Mouse (Mus musculus): ENCODE results near the gene Paxx.

Paxx gene

DNA sequence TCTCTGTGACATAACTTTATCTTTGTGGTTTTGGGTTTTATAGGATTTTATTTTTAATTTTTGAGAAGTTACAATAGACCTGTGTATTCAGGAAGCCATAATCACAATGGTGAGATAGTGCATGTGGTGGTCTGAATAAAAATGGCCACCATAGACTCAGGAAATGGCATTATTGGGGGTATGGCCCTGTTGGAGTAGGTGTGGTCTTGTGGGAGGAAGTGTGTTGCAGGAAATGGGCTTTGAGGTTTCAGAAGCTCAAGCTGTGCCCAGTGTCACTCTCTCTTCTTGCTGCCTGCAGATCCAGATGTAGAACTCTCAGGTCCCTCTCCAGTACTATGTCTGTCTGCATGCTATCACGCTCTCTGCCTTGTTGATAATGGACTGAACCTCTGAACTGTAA lies 19.6 kb upstream of the Paxx start:
- DNase-seq, result no peak

DNA sequence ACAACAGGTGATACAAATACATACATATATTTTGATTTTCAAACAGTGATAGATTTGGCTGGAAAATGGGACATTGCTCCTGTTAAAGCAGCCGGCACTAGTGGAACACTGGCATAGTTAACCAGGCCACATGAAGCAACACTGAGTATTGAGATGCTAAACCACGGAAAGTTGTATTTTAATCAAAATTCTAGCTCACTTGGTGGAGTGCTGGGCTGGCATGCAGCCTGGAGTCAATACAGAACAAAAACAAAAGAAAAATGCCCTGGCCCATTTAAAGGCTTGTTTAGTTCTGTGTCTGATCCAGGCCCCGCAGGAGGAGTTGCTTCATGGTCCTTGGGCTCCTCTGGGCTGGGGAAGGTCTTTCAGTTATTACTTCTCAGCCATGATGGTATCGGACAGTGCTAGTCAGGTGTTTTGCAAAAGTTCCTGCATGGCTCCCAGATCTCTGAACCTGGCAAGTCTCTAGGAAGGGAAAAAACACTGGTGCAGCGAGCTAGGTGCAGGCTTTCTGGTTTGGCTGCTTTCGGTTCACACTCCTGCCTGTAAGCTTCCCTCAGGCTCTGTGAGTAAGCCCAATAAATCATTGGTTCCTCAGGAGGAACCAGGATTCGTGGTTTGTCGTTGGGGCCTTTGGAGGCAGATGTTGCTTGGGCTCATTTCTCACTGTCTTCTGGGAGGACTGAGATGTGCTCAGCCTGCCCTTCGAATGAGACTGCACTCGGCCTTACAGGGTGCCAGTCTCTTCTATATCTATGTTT lies 18.8 kb upstream of the Paxx start:
- no peak for DNase-seq

DNA sequence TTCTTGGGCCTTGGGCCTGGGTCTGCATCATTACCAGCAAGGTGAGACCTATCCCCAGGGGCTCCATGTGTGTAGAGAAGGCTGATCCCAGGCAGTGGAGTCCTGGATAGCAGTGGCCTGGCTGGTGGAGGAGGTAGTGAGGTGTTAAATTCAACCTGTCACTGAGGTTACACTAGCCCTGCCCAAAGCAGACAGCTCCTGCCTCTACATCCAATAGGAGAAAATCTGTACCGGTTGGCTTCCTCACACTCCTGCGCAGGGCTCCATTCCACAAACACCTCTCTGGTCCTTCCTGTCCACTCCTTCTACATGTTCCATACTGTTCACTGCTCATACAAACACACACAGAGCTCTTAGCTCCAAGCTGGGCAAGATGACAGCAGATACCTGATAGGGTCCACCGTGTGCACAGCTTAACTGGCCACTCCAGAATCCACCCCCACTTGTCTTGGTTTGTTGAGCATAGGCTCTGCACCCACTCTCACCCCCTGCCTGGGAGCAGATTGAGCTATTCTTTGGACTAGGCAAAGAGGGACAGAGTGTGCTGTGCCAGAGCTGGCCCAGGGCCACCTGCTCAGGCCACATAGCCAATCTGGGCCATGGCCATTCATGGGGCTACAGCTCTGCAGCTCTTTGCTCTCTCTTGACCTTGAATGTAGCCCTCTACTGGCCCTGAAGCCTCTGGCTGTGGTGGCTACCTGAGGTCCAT lies 17.2 kb upstream of the Paxx start:
- peak; percentile 56 to 81 for DNase-seq

DNA sequence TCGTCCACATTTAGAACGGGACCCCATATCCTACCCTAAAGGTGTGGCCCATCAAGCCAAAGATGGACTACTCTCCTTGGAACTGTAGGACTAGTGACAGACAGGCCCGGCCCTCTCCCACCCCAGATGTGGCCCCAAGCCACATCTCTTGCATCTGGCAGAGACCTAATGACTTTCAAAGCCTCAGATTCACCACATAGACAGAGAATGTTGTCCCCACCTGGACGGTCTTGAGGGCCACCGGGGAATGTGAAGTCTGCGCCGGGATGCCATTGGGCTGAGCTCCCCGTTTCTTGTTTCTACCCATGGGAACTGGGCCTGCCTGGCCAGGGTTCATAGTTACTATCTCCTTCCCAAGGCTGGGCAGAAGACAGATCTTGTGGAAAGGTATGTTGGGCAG lies 16.6 kb upstream of the Paxx start:
- DNase-seq, result no peak

DNA sequence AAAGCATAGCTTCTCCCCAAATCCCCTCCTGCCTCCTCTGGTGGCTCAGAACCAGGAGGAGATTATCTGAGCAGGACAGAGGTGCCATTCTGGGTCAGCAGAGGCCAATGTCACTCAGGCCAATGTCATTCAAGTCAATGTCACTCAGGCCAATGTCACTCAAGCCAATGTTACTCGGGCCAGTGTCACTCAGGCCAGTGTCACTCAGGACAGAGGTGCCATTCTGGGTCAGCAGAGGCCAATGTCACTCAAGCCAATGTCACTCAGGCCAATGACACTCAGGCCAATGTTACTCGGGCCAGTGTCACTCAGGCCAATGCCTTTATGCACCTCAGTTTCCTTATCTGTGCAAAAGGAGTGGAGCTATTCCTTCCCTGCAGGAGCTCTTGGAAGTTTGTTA lies 11.7 kb upstream of the Paxx start:
- no peak for DNase-seq

DNA sequence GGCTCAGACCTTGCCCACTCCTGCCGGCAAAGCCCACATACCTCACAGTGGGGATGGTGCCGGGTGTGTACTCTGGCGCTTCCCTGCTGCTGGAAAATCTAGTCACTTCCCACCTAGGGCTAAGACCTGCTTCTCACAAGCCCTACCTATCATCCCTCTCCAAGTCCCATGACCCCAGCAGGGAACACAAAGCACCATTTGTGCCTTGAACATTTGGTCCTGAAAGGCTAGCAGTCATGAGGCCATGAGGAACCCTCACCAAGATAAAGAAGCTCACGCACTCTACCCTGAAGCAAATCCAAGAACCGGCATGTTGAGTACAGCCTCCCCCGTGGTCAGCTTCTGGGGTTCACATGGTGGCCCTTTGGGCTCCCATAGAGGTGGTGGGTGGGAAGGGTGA lies 9.1 kb upstream of the Paxx start, which contains the start of gene Ptgds:
TSS of gene Ptgds (minus strand) at position 78 of the 400 bp plus-strand sequence.
- DNase-seq, result no peak

DNA sequence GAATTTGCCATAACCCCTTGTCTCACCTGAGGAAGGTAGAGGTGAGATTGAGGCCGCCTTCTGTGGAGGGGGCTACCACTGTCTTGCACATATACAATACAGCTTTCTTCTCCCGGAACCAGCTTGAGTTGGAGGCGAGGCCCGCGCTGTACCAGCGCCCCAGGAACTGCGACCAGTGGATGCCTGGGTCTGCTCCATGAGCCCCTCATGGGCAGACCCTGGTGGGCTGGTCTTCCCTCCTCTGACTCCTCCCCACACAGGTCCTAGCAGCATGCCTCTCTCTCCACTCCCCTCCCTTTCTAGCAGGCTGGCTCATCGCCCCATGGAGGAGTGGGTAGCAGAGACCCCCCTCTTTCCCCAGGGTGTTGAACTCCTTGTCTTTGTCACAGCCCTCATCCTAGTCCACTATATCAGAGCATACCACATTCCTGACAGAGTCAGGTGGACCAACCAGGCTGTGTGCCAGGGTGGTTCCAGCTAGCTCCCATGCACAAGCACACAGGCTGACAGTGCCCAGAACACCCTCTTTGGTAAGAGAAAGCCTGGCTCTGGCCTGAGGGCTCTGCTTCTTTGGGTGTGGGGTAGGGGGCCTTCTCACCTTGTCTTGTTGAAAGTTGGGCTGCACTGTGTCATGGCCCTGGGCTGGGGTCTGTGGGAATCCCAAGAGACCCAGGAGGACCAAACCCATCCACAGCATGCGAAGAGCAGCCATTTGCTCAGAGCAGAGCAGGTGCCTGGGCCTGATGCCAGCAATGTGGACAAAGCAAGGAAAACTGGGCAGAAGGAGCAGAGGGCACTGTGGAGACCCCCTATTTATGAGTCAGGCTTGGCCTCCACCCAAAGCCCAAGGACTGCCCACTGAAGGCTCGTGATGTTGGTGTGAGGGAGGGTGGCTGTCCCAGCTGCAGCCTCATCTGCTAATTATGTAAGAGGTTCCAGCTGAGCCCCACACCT lies 8.3 kb upstream of the Paxx start:
- peak in 1 of 2 experiments; percentile 67 for DNase-seq

DNA sequence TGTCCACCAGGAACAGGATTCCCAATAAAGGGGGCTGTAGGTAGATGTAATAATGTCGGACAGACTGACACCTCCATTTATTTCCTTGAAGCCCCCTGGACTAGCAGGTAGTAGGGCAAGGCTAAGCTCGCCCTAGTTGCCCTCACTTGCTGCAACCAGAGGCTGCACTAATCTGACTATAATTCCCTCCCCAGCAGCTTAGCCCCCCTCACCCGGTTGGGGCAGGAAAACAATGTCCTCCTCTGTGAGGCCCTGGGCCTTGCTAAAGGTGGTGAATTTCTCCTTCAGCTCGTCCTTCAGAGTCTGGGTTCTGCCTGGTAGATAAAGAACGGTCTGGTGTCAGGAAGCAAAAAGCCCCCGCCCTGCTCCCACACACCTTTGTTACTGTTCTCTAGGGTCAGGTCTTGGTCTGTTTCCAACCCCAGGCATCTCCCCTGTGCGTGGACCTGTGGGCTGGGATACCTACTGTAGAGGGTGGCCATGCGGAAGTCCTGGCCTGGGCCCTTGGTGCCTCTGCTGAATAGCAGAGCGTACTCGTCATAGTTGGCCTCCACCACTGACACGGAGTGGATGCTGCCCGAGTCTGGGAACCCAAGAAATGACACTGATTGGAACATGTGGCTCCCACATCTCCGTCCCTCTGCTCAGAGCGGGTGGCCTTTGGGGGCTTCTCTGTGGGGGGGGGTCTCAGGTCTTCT lies 6.9 kb upstream of the Paxx start:
- no peak for DNase-seq

DNA sequence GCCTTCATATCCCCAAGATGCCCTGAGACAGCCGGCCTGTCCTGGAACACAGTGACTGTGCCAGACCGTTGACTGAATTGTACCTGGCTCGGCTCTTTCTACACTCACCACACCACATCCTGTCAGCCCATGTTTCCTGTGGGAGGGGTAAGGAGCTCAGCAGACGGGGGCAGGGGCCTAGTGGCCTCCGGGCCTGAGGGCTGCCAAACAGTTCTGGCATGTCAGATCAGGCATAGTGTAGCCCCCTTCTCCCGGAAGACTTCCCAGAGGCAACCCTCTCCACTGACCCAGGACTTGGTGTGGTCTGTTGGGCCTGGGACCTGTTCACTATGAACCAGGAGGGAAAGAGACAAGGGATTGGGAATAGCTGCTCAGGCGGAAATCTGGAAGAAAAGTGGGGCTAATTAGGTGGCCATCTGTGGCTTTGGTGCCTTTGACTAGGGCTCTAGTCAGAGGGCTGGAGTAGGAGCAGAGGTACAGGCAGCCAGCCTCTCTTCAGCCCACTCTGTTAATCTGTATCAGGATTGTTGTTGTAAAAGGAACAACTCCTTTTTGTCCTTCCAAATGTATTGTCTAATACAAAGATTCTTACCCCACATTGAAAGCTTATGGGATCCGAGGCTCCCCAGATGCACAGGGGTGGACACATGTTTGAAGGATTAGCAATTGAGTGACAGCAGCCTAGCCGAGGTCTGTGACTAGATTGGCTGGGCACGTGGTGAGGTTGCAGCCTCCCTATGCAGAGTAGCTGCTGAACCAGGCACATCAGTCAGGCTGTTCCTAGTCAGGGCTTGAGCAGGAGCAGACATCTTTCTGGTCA lies 5.1 kb upstream of the Paxx start:
- no peak for DNase-seq

DNA sequence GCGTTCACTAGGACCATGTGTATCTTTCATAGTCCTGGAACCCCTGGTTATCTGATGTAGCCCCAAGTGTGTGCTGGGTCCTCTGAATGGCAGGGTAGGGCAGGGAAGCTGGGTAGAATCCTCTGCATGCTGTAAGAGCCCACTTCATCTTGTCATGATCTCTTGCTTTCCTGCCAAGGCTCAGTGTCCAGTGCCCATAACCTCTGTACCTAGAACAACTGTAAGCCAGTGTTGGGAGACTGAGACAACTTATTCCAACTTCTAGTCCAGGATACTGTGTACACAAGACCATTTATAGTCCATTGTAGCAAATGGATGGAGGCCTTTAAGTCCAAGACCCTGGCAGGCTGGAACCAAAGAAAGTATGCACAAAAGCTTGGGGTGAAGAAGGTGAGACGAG lies 4.4 kb upstream of the Paxx start:
- no peak for DNase-seq

DNA sequence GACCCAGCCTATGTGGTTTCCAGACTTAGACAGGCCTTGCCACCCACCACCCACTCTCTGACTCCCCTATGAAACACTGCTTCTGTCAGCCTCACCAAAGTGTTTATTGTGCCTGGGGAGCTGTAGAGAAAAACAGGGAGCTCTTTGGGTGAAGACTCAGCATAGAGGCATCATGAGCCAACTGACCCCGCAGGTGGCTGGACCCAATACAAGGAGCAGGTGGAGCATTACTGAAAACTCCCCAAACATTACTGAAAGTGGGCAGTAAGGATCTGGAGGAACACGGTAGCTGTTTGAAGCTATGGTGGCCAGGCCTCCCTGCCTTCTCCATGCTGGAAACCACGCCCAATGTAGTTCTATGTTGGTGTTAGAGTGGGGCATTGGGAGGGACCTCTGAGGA lies 2.7 kb upstream of the Paxx start:
- DNase-seq, result no peak

DNA sequence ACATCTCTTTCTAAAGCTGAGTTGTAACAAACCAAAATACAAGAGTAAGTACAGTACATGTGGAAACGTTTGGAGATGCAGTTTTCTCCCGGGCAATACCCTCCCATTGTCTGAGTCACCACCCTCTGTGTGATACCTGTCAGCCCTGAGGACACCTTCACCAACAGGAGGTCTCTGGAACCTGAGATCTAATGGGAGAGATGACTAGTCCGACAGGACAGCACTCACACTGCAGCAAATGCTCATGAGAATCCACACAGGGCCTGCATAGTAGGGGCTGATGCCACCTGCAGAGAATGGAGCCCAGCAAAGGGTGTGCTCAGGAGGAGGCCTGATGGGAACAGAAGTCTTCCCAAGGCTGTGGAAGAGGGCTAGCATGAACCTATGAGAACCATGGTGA lies 513 bp upstream of the Paxx start:
- DNase-seq, result no peak

DNA sequence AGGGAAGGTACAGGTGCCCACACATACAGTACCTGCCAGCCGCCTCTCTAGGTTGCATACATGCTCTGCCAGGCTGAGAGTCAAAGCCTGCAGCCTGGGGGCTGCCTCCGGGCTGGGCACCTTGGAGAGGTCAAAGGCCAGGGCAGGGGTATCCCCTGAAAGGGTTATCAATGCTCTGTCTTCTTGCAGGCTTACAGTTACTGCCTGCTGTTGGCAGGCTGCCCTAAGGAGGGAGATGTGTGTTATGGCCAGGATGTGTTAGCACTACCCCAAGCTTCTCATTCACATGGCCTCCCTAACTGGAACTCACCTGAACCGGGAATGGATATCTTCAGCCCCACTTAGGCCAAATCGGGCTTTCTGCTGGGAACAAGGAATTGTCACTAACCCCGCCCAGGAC lies 759 bp downstream of the Paxx start:
- DNase-seq, result peak in 1 of 2 experiments; percentile 42

DNA sequence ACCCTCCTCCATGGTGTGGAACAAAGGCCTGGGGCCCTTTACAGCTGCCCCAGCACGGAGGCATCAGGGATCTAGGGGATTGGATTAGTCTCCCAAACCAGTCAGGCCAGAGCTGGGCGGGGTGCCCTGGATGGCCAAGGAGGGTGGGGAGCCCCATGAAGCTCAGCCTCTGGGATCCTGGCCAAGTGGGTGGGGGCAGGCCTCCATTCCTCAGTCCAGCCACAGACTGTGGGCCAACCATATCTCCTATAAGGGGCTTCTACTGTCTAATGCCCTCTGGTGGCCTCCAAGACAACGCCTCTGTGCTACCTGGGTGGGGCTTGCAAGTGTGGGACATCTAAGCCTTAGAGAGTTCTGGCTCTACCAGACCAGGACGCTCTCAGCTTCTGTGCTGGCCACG lies 2.0 kb downstream of the Paxx start:
- peak in 1 of 2 experiments; percentile 51 for DNase-seq

DNA sequence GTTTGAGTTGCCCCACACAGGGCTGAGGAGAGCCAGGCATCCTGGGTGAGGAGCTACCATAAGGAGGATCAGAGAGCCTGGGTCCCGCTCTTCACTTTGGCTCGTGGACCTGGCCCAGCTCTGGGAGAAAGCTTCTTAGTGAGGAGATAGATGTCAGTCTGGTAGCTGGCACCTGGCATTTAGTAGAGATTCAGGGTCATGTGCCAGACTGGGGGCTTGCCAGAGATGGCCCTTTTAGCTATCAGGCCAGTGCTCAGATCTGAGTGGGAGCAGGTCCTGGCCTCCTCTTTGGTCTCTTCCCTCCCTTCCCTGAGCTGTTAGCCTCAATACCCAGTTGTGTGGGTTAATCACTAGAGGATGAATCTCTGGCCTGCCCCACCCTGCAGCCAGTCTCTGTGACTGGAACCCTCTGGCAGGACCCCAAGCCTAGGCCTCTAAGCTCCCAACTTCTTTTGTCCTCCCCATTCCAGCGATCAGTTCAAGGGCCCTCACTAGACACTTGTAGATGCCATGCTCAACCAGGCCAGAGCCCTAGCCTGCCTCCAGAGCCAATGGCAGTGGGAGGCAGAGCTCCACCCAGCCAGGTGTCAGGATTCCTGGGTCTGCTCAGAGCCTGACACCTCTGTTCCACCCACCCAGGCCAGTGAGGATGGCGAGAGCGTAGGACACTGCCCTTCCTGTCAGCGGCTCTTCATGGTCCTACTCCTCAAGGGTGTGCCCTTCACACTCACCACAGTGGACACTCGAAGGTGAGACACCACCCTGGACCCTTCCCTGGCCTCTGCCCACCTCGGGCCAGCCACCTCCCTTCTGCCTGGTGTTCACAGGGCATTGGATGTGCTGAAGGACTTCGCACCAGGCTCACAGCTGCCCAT lies 3.6 kb downstream of the Paxx start:
- no peak for DNase-seq

DNA sequence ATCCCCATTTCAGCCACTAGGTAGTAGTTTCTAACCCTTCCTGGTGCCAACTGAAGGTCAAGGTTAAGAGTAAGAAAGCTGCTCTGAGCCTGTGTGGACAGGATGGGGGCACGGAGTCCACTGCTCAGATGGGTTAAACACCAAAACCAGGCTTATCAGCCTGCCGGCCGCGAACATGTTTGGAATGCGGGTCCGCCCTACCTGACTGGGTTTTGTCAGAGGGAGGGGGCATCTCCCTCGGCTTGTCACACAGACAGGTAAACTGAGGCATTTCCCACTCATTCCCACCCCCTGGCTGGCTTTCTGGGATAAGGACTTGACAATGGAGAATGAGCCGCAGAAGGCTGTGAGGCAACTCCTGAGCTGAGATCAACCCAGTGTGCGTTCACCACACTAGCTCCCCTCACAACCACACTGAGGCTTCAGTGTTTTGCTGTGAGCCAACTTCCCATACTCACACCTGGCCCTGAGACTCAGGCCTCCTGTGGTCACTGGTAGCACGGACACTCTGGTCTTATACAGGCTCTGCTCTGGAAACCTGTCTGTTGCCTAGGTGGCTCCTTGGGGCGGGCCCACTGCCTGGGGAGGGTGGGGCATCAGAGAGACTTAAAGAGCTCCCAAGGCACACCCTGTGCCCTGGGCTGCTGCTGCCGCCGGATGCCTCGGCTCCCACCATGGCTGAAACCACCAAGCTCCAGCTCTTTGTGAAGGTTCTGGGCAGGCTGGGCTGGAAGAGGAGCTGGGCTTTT lies 4.5 kb downstream of the Paxx start, which contains the start of gene Clic3:
TSS of gene Clic3 (plus strand) at position 634 of the 749 bp plus-strand sequence.
- DNase-seq, result no peak

DNA sequence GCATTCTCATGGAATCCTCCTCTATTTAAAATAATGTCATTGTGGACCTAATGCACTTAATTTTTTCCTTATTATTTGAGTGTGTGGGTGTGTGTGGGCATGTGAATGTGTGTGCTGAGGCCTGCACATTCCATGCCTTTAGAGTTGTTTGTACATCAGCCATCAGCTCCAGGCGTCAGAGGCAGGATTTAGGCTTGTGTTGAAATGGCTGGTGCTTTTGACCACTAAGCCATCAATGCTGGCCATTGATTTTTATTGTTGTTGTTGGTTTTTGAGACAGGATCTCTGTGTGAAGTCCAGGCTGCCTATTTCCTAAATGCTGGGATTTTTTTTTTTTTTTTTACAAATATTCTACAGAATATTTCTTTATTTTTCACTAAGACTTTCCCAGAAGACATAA lies 7.9 kb downstream of the Paxx start:
- no peak for DNase-seq

DNA sequence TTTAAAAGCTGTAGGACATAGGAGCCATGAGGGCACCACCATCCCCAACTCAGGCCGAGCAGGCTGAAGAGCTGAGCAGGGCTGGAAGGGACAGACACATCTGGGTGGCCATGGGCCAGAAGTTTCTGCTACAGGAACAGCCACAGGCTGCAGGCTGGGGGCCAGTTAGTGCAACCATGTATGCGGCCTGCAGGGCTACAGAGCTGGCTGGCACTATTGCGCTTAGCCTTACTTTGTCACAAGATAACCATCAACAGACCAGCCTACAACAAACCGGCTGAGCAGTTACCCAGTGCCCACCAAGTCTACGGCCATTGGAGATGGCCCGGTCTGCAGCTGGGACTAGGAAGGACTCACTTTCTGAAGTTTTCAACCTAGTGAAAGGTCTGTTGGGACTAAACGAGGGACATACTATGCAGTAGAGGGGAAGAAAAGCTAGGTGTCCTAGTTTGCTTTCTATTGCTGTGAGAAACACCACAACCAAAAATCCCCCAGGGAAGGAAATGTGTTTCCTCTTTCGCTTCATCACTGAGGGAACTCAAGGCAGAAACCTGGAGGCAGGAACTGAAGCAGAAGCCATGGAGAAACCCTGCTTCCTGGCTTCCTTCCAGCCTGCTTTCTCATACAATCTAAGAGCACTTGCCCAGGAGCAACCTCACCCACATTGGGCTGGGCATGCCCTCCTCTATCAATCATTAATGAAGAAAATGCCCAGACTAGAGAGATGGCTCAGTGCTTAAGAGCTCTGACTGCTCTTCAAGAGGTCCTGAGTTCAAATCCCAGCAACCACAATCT lies 9.8 kb downstream of the Paxx start:
- peak; percentile 37 to 48 for DNase-seq

DNA sequence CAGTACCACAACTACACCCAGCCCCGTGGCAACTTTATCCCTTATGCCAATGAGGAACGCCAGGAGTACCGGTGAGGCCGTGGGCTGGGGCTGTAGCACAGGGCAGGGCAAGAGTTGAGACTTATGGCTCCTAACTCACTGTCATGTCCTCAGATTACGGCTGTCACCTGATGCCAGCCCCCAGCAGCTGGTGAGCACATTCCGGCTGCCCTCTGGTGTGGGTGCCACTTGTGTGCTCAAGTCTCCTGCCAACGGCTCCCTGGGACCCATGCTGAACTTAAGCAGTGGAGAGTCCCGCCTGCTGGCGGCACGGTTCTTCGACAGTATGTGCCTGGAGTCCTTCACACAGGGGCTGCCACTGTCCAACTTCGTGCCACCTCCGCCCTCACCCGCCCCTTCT lies 18.2 kb downstream of the Paxx start:
- DNase-seq, result no peak
